Mouse (Mus musculus) lung, embryonic 16.5 days (tissue): ENCODE data around the gene Vmn2r30. TPM values are rescaled to one million over a fixed set of nuclear protein-coding genes. Genes with fewer than 3 reads are reported as not detected.
"Not testable (repeated sequence)": the region's sequence is repeated elsewhere in the genome, so short reads cannot be mapped to it uniquely, and the experiment has no call there.

Experiments used
- ATAC-seq: fragments of 200-750 bp; cut with Nextera tagmentation; 2 replicates; pipeline ENCODE4 v1.8.0; 2017; ENCODE audit warnings: low read depth, mild to moderate bottlenecking, moderate library complexity
- H3K27ac ChIP-seq: fragments of 300-500 bp; sonication (generic); 2 replicates; pipeline ENCODE4 v1.5.1; 2014; ENCODE audit warnings: mild to moderate bottlenecking, control low read depth, low read length
- H3K27me3 ChIP-seq: fragments of 300-500 bp; sonication (generic); 2 replicates; pipeline ENCODE4 v1.6.1; 2014; ENCODE audit warnings: low read depth, low read length, mixed read lengths; ENCODE audit not compliant: control insufficient read depth, insufficient read depth
- H3K36me3 ChIP-seq: fragments of 300-500 bp; sonication (generic); 2 replicates; pipeline ENCODE4 v1.6.1; 2014; ENCODE audit warnings: low read length; ENCODE audit not compliant: control insufficient read depth, insufficient read depth
- H3K4me1 ChIP-seq: fragments of 300-500 bp; sonication (generic); replicated peaks from 2 replicates; pipeline ENCODE4 v1.6.1; 2014; ENCODE audit warnings: low read length, mixed read lengths; ENCODE audit not compliant: control insufficient read depth, insufficient read depth
- H3K4me2 ChIP-seq: fragments of 300-500 bp; sonication (generic); 2 replicates; pipeline ENCODE4 v1.6.1; 2014; ENCODE audit warnings: low read depth, low read length, control low read depth
- H3K4me3 ChIP-seq: fragments of 300-500 bp; sonication (generic); 2 replicates; pipeline ENCODE4 v1.5.1; 2014; ENCODE audit warnings: mild to moderate bottlenecking, low read length, control low read depth
- H3K9ac ChIP-seq: fragments of 300-500 bp; sonication (generic); 2 replicates; pipeline ENCODE4 v1.6.1; 2014; ENCODE audit warnings: low read length, control low read depth
- H3K9me3 ChIP-seq: fragments of 300-500 bp; sonication (generic); 2 replicates; pipeline ENCODE4 v1.6.1; 2016; ENCODE audit warnings: low read length; ENCODE audit not compliant: control insufficient read depth
- WGBS: fragments of 180-500 bp; shearing (Covaris S2); extraction: QIAGEN DNeasy Blood & Tissue Kit; methylation state at CpG from one replicate; pipeline ENCODE4 v1.1.7; 2014; 5-methylcytosine and 5-hydroxymethylcytosine counted together
- microRNA-seq: library from miRNA; unstranded; fragments of <30 nt; microRNA quantifications from one replicate; pipeline ENCODE4, GENCODE M21; 2016
- polyA plus RNA-seq: library from polyadenylated mRNA; unstranded; fragments of >200 nt; fragmentation: Nextera tagmentation; extraction: Ambion mirVana; gene quantifications from 2 replicates; pipeline ENCODE4 v1.2.1, GENCODE M21; 2015

The Vmn2r30 gene
- polyA plus RNA-seq: not detected in 2 replicates

- not testable (repeated sequence) for H3K9me3 ChIP-seq, H3K4me1 ChIP-seq, H3K4me3 ChIP-seq, H3K27me3 ChIP-seq, ATAC-seq, H3K4me2 ChIP-seq, H3K9ac ChIP-seq, H3K27ac ChIP-seq, H3K36me3 ChIP-seq
- no CpG with 5 or more reads among the region's 1 CpGs for WGBS
Observed at GRCm38 (mm10) chr7:7337509-7337908, at the start of gene Vmn2r30. Gene Vmn2r30, minus strand, starts transcription at chr7:7337609.

GRCm38 (mm10) chr7:7374431-7374830 lies 37.0 kb upstream of the Vmn2r30 start, which contains the start of gene Gm45783:
Gene Gm45783, minus strand, starts transcription at chr7:7374573.
- not testable (repeated sequence) for ATAC-seq, H3K9ac ChIP-seq, H3K4me1 ChIP-seq, H3K27me3 ChIP-seq, H3K4me3 ChIP-seq, H3K27ac ChIP-seq, H3K4me2 ChIP-seq, H3K9me3 ChIP-seq, H3K36me3 ChIP-seq
- 43% methylated on average over 12 of the region's 12 CpGs for WGBS

- H3K4me2 ChIP-seq: no peak overlapping the region
- no peaks in the 10 kb centered on the region for H3K27me3 ChIP-seq
- H3K4me3 ChIP-seq: no peak overlapping the region
- 74% methylated on average over 16 of the region's 16 CpGs for WGBS
- peaks cover 23% of the 10 kb centered on the region for H3K36me3 ChIP-seq
- H3K9me3 ChIP-seq: no peaks in the 10 kb centered on the region
- no peak for ATAC-seq
- H3K27ac ChIP-seq: no peak overlapping the region
- H3K4me1 ChIP-seq: no peaks in the 10 kb centered on the region; the same call in 1 of the 2 replicates
- no peak overlapping the region for H3K9ac ChIP-seq
Observed at GRCm38 (mm10) chr7:7295595-7295994, 41.8 kb downstream of the Vmn2r30 start.

GRCm38 (mm10) chr7:7281383-7281782 lies 56.0 kb downstream of the Vmn2r30 start:
- H3K4me2 ChIP-seq: no peak overlapping the region
- H3K36me3 ChIP-seq: peaks cover 12% of the 10 kb centered on the region; the same call in 1 of the 2 replicates
- no peak overlapping the region for H3K27ac ChIP-seq
- WGBS: 65% methylated on average over 1 of the region's 1 CpGs
- no peak for ATAC-seq
- H3K4me1 ChIP-seq: no peaks in the 10 kb centered on the region
- H3K9ac ChIP-seq: no peak overlapping the region
- H3K9me3 ChIP-seq: peaks cover 3% of the 10 kb centered on the region
- no peaks in the 10 kb centered on the region for H3K27me3 ChIP-seq
- no peak overlapping the region for H3K4me3 ChIP-seq

GRCm38 (mm10) chr7:7277966-7278567 lies 59.3 kb downstream of the Vmn2r30 start, which contains the start of gene Gm45844:
Gene Gm45844, minus strand, starts transcription at chr7:7278289.
- ATAC-seq: peak; percentile 99
- 42% methylated on average over 45 of the region's 45 CpGs for WGBS

GRCm38 (mm10) chr7:7277556-7277955 lies 59.9 kb downstream of the Vmn2r30 start:
- not testable (repeated sequence) for H3K4me1 ChIP-seq, H3K9me3 ChIP-seq, H3K36me3 ChIP-seq, H3K27me3 ChIP-seq
- WGBS: 38% methylated on average over 24 of the region's 24 CpGs
- H3K4me2 ChIP-seq: peak overlapping the region; percentile 41
- peak overlapping the region; percentile 43; the same call in 1 of the 2 replicates for H3K9ac ChIP-seq
- H3K4me3 ChIP-seq: peak overlapping the region; percentile 46
- H3K27ac ChIP-seq: peak overlapping the region; percentile 61
- peak; percentile 63; the same call in 1 of the 2 replicates for ATAC-seq

More at GRCm38 (mm10) chr7:7277966-7278567, 59.3 kb downstream of the Vmn2r30 start, which contains the start of gene Gm45844:
- Histone ChIP-seq H3K27ac (peak within 1 kb of the TSS; percentile 61), H3K4me2 (peak within 1 kb of the TSS; percentile 41), H3K9ac (peak within 1 kb of the TSS; percentile 43; the same call in 1 of the 2 replicates), H3K4me3 (peak within 1 kb of the TSS; percentile 46)
- H3K9me3 ChIP-seq, H3K36me3 ChIP-seq, H3K27me3 ChIP-seq, H3K4me1 ChIP-seq: not testable (repeated sequence)

Small RNA genes lying within 50 kb of the gene (microRNA-seq; reads per million reads assigned to microRNA genes)
- not detected for gene Mir5620

Other genes with a start within 250 kb of the Vmn2r30 start
- gene Zfp954, start 216.1 kb downstream of the Vmn2r30 start, polyA plus RNA-seq: 13.8 and 16.4 TPM in 2 replicates
- gene Zfp773, start 200.9 kb downstream of the Vmn2r30 start, polyA plus RNA-seq: 1.7 and 2.0 TPM in 2 replicates
- 2.9 and 3.2 TPM in 2 replicates for gene Zfp418, start 166.3 kb downstream of the Vmn2r30 start, polyA plus RNA-seq
- 7.3 and 8.0 TPM in 2 replicates for gene Zfp772, start 127.6 kb downstream of the Vmn2r30 start, polyA plus RNA-seq
- gene Vmn2r29, start 90.3 kb downstream of the Vmn2r30 start, polyA plus RNA-seq: 0.40 and 0.58 TPM in 2 replicates
- gene Gm45844, start 59.3 kb downstream of the Vmn2r30 start, polyA plus RNA-seq: 2.9 TPM in 2 replicates
- gene Clcn4, start 36.8 kb downstream of the Vmn2r30 start, polyA plus RNA-seq: 50.2 and 51.0 TPM in 2 replicates
- not detected in 2 replicates for gene Gm45783, start 37.0 kb upstream of the Vmn2r30 start, polyA plus RNA-seq
- gene Vmn2r31, start 62.1 kb upstream of the Vmn2r30 start, polyA plus RNA-seq: not detected in 2 replicates
- gene Vmn2r32, start 142.4 kb upstream of the Vmn2r30 start, polyA plus RNA-seq: not detected in 2 replicates
- not detected in 2 replicates for gene Vmn2r33, start 229.2 kb upstream of the Vmn2r30 start, polyA plus RNA-seq